Mouse (Mus musculus) gastrocnemius, postnatal 10 days (tissue): ENCODE data around the gene Rftn1. TPM values are rescaled to one million over a fixed set of nuclear protein-coding genes. Genes with fewer than 3 reads are reported as not detected.

Experiments used
- total RNA-seq, 2 experiments: library from RNA; stranded (reverse); gene quantifications; 2 replicates each; pipeline ENCODE4 v1.2.3; 2021

Rftn1 gene
- total RNA-seq, 2 experiments from 2014 or later, result 57.9 to 62.0 TPM

Other genes starting within 250 kb of the Rftn1 start
- under 1 TPM; 0.14 to 0.29 TPM for gene Dazl, start 103.0 kb upstream of the Rftn1 start, total RNA-seq